In the genomic region with DNA sequence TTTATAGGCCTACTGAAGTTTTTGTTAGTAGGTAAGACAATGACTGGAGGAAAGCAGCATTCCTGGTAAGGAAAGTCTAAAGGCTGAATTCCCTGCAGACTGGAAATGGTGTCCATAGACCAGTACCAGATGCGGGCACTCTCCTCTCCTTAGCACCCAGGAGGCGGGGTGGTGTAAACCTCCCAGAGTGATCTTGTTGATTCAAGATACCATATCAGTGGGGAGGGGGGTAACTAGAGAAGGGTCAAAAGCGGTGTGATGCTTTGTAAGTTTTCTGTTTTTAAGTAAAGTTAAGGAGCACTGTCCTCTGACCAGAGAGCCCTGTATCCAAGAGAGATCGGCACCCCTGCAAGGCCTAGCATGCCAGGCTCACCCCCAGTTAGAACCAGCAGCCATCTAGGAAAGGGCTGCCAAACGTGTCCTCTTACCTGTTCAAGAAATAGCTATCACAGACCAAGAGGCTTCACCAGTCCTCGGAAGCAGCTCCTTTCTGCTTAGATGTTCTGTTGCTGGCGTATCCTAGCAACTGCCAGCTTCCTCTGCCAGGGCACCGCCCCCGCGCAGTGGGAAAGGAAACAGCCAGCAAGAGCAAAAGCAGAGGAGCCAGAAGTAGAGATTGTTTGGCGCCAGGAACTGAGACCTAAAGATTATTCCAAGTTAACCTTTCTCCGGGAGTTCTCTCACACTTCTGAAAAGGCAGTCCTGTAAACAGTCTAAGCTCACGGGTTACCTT, we compare ENCODE assay signal across 9 mouse cellular contexts. TPM values are rescaled to one million over a fixed set of nuclear protein-coding genes. Genes with fewer than 3 reads are reported as not detected.
DNase-seq lines count a peak whose midpoint lies in the region; ATAC-seq lines count a peak whose summit lies in the region.
"Had no signal": no experiment of that assay in that cellular context is flagged by ENCODE, and none has a peak within 500 bp of the region (broad histone marks: within the 10 kb centered on the region; RNA-seq: fewer than 3 reads in every experiment).

A gene (minus strand): TSS at position 516 of the 733 bp plus-strand sequence.

- no peaks in the 10 kb centered on the region for H3K9me3 ChIP-seq in forebrain, embryonic 16.5 days (ENCODE audit: control insufficient read depth, low read length)
- H3K9me3 ChIP-seq in liver, embryonic 12.5 days (replicated peaks), result no peaks in the 10 kb centered on the region
- H3K9me3 ChIP-seq: liver, embryonic 13.5 days had no signal

- 0 out of 2 replicates have a peak within 1 kb of the TSS, but pooled peaks have one; percentile 45 for H3K9ac ChIP-seq in forebrain, embryonic 16.5 days (replicated peaks; ENCODE audit: low read depth, low read length)
- no peak within 1 kb of the TSS for H3K9ac ChIP-seq in liver, embryonic 12.5 days
- H3K9ac ChIP-seq: liver, embryonic 13.5 days had no signal

- peaks cover 6% of the 10 kb centered on the region for H3K36me3 ChIP-seq in forebrain, embryonic 16.5 days (ENCODE audit: control insufficient read depth, insufficient read depth)
- H3K36me3 ChIP-seq in liver, embryonic 12.5 days, result peaks cover 18% of the 10 kb centered on the region

- peak within 1 kb of the TSS; percentile 46 for H3K4me2 ChIP-seq in forebrain, embryonic 16.5 days (ENCODE audit: low read length)
- no peak within 1 kb of the TSS for H3K4me2 ChIP-seq in liver, embryonic 12.5 days
- H3K4me2 ChIP-seq: liver, embryonic 13.5 days had no signal

- peak; percentile 73 for DNase-seq in CD4-positive, CD25-positive, alpha-beta regulatory T cell, adult 2 months (ENCODE audit: low read depth, low spot score)
- DNase-seq in cerebellum, adult 18-20 months, result peak; percentile 46
- peak; percentile 50 for DNase-seq in heart, postnatal 25 days (ENCODE audit: low spot score)
- DNase-seq in kidney, postnatal 4 days, result peak; percentile 70 to 77
- peak; percentile 30 for DNase-seq in neural tube, embryonic 10.5 days (ENCODE audit: extremely low spot score, low spot score)
- peak; percentile 59 for DNase-seq in testis, postnatal 14 days (ENCODE audit: low spot score)
- DNase-seq: liver, embryonic 13.5 days had no signal

- intact Hi-C loops in heart, postnatal 25 days (cut with DNase I), result no loop called here

- peak within 1 kb of the TSS; percentile 17 for H3K4me3 ChIP-seq in forebrain, embryonic 16.5 days (replicated peaks; ENCODE audit: low read length)
- no peak within 1 kb of the TSS for H3K4me3 ChIP-seq in liver, embryonic 12.5 days
- H3K4me3 ChIP-seq: liver, embryonic 13.5 days had no signal

- H3K27me3 ChIP-seq in forebrain, embryonic 16.5 days (replicated peaks; ENCODE audit: control insufficient read depth, insufficient read depth, low read length), result no peaks in the 10 kb centered on the region
- no peaks in the 10 kb centered on the region for H3K27me3 ChIP-seq in liver, embryonic 12.5 days (replicated peaks)
- H3K27me3 ChIP-seq: liver, embryonic 13.5 days had no signal

- WGBS in forebrain, embryonic 16.5 days, result 24% methylated on average over 13 of the region's 13 CpGs
- WGBS in liver, embryonic 12.5 days (ENCODE audit: insufficient replicate concordance), result 25% methylated on average over 13 of the region's 13 CpGs

- no peak within 1 kb of the TSS for H3K27ac ChIP-seq in forebrain, embryonic 16.5 days (ENCODE audit: low read length)
- no peak within 1 kb of the TSS for H3K27ac ChIP-seq in liver, embryonic 12.5 days
- H3K27ac ChIP-seq: liver, embryonic 13.5 days had no signal

- ATAC-seq in forebrain, embryonic 16.5 days, result peak; percentile 94
- 0 out of 2 replicates have a peak, but pooled peaks have one; percentile 5 for ATAC-seq in liver, embryonic 12.5 days

- peaks cover 8% of the 10 kb centered on the region for H3K4me1 ChIP-seq in forebrain, embryonic 16.5 days (replicated peaks; ENCODE audit: control insufficient read depth, insufficient read depth, low read length)
- 0 out of 2 replicates have a peak, but pooled peaks cover 5% of the 10 kb centered on the region for H3K4me1 ChIP-seq in liver, embryonic 12.5 days
- H3K4me1 ChIP-seq: liver, embryonic 13.5 days had no signal

RNA-seq across cellular contexts. Expression of the gene that starts here (rescaled TPM):
- polyA plus RNA-seq in forebrain, embryonic 16.5 days (2015; fragmentation: Nextera tagmentation; extraction: Ambion mirVana), result 0.82 and 1.2 TPM in 2 replicates
- under 1 TPM; 0.28 to 0.29 TPM for total RNA-seq in heart, postnatal 25 days (2021)
- polyA plus RNA-seq in liver, embryonic 12.5 days (2016; fragmentation: Nextera tagmentation; extraction: Ambion mirVana), result 0.07 TPM in 1 of 2 replicates, not detected in the other
- polyA plus RNA-seq: liver, embryonic 13.5 days had no signal

Comparison
In these comparisons a context has a peak if more than half of its experiments do, and no peak if none do; other contexts are left out.
1. Peak in DNase-seq in heart, postnatal 25 days; RNA of the gene not detected or under 1 TPM.
2. Peak in ATAC-seq in liver, embryonic 12.5 days; RNA of the gene not detected or under 1 TPM.